Mouse (Mus musculus) G1E (cell line): Measurements from ENCODE around the gene Gm11985.

Experiments used
- CTCF ChIP-seq: IDR thresholded peaks from 2 replicates; pipeline ENCODE4 v1.5.1; 2012; ENCODE audit warnings: low read depth, low read length, inconsistent platforms, mixed read lengths
- GATA1 ChIP-seq: IDR thresholded peaks from 2 replicates; pipeline ENCODE4 v1.6.1; 2012; ENCODE audit warnings: borderline replicate concordance, low read length, inconsistent platforms, mixed read lengths
- TAL1 ChIP-seq: conservative IDR thresholded peaks from 2 replicates; pipeline ENCODE4 v1.6.1; 2012; ENCODE audit warnings: low read depth, low read length, inconsistent platforms, mixed read lengths

GRCm38 (mm10) chr11:7178724-7179123 lies 9.6 kb downstream of the Gm11985 start:
- TF ChIP-seq GATA1: no peak
- TF ChIP-seq CTCF: no peak
- no peak for TF ChIP-seq TAL1
